Mouse (Mus musculus): ENCODE results near the gene Ubl3. TPM values are rescaled to one million over a fixed set of nuclear protein-coding genes. Genes with fewer than 3 reads are reported as not detected.

Gene Ubl3
- polyA plus RNA-seq, 1 experiment from 2014 or later: 86.3 TPM

DNA sequence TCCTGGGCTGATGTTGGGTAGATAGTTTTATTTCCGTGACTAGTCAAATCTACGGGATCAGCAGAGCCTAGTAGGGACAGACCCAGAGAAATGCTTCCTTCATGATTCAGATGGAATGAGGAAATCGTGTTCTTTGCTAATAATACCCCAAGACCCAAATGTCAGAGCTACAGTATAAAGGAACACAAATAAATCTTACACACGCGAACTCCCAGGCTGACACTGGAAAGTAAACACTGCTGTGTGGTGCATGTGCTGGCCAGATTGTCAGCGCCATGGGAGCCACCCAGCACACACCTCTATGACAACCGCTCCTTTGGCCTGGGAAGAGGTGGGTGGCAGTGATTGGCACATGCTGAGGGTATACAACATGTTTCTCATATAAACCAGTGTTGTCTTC lies 88.1 kb downstream of the Ubl3 start:
- no peak overlapping the region for H3K27ac ChIP-seq (ENCODE audit: low read depth)
- ATAC-seq (ENCODE audit: insufficient read depth) (peak; percentile 43; the same call in 1 of the 2 replicates), DNase-seq (peak; percentile 17)
- H3K9ac ChIP-seq: no peak overlapping the region
- no peaks in the 10 kb centered on the region for H3K4me1 ChIP-seq (ENCODE audit: insufficient read depth)
- no peaks in the 10 kb centered on the region for H3K27me3 ChIP-seq (ENCODE audit: insufficient read depth, low read length)
- TF ChIP-seq CTCF (IDR thresholded peaks at IDR 0.05; ENCODE audit: low read depth): no peak
- H3K36me3 ChIP-seq (ENCODE audit: insufficient read depth): no peaks in the 10 kb centered on the region
- no peak overlapping the region for H3K4me3 ChIP-seq (ENCODE audit: low read depth, low read length)
- no peak overlapping the region for H3K4me2 ChIP-seq
- 0 out of 2 replicates have a peak, but pooled peaks cover 4% of the 10 kb centered on the region for H3K9me3 ChIP-seq (ENCODE audit: low read depth, low read length)
- 32% methylated on average over 7 of the region's 7 CpGs for WGBS

DNA sequence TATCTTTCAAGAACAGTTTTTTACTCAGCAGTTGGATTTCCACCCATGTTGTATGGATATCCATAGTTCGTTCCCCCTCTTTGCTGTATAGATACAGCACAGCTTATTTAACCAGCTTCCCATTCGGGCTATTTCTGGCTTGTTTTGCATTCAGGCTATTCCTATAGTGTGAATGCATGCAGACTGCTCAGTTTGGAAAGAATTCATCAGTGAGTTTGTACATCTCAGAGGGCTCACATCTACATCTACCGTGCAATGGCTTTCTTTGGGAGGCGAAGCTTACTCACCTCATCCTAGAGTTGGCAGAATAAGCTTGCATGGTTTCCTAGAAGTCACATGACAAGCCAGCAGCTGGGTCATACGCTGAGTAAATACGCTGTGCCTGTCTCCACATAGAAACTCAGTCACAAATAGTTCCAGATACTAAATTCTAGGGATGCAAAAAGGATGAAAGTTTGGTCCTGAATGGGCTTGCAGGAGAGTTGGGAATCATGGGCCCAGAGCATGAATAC lies 88.8 kb downstream of the Ubl3 start:
- Histone ChIP-seq H3K36me3 (ENCODE audit: insufficient read depth) (no peaks in the 10 kb centered on the region), H3K27me3 (ENCODE audit: insufficient read depth, low read length) (no peaks in the 10 kb centered on the region), H3K4me3 (ENCODE audit: low read depth, low read length) (no peak overlapping the region), H3K27ac (ENCODE audit: low read depth) (0 out of 2 replicates have a peak overlapping the region, but pooled peaks have one; percentile 25), H3K9me3 (ENCODE audit: low read depth, low read length) (0 out of 2 replicates have a peak, but pooled peaks cover 4% of the 10 kb centered on the region), H3K4me2 (no peak overlapping the region), H3K9ac (no peak overlapping the region), H3K4me1 (ENCODE audit: insufficient read depth) (no peaks in the 10 kb centered on the region)
- WGBS: 86% methylated on average over 6 of the region's 6 CpGs
- no peak for DNase-seq
- no peak for TF ChIP-seq CTCF (IDR thresholded peaks at IDR 0.05; ENCODE audit: low read depth)
- ATAC-seq (ENCODE audit: insufficient read depth): no peak

Other genes starting within 250 kb of the Ubl3 start
- gene Slc7a1, start 152.9 kb downstream of the Ubl3 start, polyA plus RNA-seq (2014; fragmentation: Nextera tagmentation; extraction: Ambion mirVana): 28.9 and 31.3 TPM in 2 replicates

All from lung, embryonic 14.5 days (tissue).